Mouse (Mus musculus) mature B cell (primary cell): ENCODE data around the gene Slc50a1.

ENCODE experiments used
- in situ Hi-C: fragments of 300-500 bp; cut with MboI; formaldehyde crosslinking; loops from 2 replicates; pipeline ENCODE4 v1.14.3; 2019

The Slc50a1 gene

GRCm38 (mm10) chr3:89268916-89269315 lies 1.5 kb downstream of the Slc50a1 start:
- in situ Hi-C loops, result no loop called here

DNA sequence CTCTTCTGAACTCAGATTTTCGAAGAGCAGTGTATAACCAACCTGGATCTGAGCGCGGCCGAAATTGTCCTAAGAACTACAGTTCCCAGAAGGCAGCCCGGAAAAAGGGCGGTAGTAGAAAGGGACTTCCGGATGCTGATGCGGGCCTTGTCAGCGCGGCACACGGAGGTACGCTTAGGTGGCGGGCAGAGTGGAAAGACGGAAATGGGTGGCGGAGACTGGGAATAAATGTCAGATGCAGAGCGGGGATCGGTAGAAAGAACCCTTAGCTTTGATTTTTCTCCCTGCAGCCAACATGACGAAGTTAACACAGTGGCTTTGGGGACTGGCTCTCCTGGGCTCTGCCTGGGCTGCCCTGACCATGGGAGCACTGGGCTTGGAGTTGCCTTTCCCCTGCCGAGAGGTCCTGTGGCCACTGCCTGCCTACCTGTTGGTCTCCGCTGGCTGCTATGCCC lies 3.9 kb downstream of the Slc50a1 start:
- in situ Hi-C loops, result no loop called here

- in situ Hi-C loops, result no loop called here
Observed at GRCm38 (mm10) chr3:89262417-89262816, 8.0 kb downstream of the Slc50a1 start.

GRCm38 (mm10) chr3:89260211-89260610 lies 10.2 kb downstream of the Slc50a1 start:
- in situ Hi-C loops, result no loop called here

- in situ Hi-C loops, result no loop called here
Observed at GRCm38 (mm10) chr3:89259076-89259475, 11.3 kb downstream of the Slc50a1 start, which contains the start of gene Dpm3. Dpm3 (plus strand) TSS chr3:89259358.

GRCm38 (mm10) chr3:89256177-89256576 lies 14.2 kb downstream of the Slc50a1 start:
- in situ Hi-C loops, result no loop called here

- in situ Hi-C loops, result no loop called here
Observed at GRCm38 (mm10) chr3:89254994-89255393, 15.4 kb downstream of the Slc50a1 start.

- in situ Hi-C loops, result no loop called here
Observed at GRCm38 (mm10) chr3:89251365-89251895, 18.9 kb downstream of the Slc50a1 start.

- in situ Hi-C loops, result no loop called here
Observed at GRCm38 (mm10) chr3:89250435-89251040, 19.8 kb downstream of the Slc50a1 start.

DNA sequence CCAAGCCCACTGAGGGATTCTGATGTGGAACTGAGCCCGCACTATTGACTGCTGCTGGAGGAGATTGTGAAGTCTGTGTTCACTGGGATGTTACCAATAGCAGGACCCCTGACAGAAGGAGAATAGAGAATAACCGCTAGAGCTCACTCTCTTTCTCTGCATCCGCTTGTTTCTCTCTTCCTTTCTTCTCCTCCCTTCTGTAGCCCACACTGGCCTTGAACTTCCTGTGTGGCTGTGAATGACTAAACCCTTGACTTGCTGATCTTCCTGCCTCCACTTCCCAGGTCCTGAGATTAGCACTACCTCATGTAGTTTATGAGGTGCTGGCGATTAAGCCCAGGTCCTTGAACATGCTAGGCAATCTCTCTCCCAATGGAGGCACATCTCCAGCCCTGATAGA lies 22.9 kb downstream of the Slc50a1 start:
- in situ Hi-C loops, result loop anchor here (5.0 kb wide), 1 partner anchor 50 kb away; no protein-coding TSS in a partner anchor

GRCm38 (mm10) chr3:89246261-89247100 lies 23.9 kb downstream of the Slc50a1 start, which contains the start of gene Trim46:
Trim46 (minus strand) TSS chr3:89246309.
- in situ Hi-C loops, result loop anchor here (5.0 kb wide), 1 partner anchor 51 kb away; no protein-coding TSS in a partner anchor

DNA sequence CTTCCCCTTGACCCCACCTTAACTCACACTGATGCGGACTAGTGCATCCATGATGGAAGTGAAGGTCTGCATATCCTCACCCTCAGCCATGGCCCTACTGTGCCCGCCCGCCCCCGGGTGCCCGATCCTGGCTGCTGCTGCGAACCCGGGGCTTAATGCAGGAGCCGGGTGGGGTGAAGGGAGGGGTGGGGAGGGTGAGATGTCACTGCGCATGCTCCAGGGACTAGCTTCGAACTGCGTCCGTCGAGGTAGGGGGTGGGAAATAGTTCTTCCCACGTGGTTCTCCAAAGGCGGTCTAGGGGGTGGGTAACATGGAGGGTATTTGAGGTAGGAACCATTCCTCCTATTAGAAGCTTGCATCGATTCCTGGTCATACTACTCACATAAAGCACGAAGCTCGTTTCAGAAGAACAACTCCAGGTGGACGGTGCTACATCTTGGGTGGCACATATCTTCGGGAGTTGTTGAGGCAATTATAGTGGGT lies 24.6 kb downstream of the Slc50a1 start, which contains the start of gene Krtcap2:
Gene Krtcap2, plus strand, starts transcription at position 279 of the 484 bp plus-strand sequence.
- in situ Hi-C loops, result loop anchor here (5.0 kb wide), 1 partner anchor 52 kb away; no protein-coding TSS in a partner anchor

DNA sequence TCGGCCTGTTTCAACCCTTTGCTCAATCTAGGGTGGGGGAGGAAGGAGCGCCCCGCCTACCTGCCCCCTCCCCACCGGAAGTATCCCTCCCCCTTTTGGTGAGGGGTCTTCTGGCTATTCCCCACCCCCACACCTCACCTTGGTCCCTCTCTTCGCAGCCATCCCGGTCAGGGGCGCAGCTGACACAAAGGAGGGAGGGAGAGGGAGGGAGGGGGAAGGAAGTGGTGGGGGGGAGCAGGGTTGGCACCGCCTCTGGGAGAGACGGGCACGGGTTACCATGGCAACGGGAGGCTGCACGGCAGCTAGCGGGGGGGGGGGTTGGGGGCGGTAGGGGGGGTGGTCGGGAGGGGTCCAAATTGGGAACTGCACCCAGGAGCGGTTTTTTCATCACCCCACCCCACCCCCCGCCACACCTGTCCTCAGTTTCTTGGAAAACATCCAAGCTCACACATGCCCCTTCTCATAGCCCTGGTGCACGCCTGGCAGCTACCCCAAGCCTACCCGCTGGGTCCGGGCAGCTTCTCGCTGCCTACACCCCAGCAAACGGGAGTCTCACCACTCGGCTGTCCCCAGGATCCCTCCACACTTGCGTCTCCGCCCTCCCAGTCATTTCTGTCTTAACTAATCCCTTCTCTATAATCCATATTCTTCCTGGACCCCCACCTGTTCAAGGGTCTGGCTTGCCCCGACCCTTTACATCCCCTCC lies 25.2 kb downstream of the Slc50a1 start:
- in situ Hi-C loops, result loop anchor here (5.0 kb wide), 1 partner anchor 52 kb away; no protein-coding TSS in a partner anchor

DNA sequence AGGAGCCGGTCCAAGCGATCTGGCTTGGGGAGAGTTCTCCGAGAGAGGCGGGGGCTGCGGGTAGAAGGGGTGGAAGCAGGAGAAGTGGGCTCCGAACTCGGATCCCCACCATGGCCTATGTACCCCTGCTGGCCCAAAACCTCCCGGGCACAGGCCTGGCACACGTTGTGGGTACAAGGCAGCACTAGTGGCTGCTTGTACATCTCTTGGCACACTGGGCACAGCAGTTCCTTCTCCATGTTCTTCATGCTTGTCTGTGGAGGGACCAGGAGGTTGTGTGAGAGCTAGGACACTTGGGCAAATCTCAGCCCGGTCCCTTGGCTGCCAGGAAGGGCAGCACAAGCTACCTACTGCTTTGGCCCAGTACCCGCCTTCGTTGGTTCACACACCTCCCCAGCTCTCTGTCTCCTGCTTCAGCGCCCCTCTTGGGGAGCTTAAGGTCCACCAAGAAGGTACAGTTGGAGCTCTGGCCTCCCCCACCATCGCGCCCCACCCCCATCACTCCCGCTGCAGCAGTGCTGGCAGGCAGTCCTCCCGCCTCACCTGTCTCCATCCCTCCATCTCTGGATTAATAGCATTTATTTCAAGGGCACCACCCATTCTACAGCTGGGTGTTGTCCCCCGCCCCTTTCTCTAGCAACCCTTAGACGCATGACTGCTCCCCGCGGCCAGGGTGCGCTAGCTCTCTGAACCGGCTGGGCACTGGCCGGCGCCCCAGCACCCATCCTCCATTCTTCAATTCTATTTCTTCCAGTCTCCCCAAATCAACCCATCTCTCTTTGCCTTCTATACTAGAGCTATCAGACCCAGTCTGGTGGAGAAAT lies 26.0 kb downstream of the Slc50a1 start:
- in situ Hi-C loops, result no loop called here

DNA sequence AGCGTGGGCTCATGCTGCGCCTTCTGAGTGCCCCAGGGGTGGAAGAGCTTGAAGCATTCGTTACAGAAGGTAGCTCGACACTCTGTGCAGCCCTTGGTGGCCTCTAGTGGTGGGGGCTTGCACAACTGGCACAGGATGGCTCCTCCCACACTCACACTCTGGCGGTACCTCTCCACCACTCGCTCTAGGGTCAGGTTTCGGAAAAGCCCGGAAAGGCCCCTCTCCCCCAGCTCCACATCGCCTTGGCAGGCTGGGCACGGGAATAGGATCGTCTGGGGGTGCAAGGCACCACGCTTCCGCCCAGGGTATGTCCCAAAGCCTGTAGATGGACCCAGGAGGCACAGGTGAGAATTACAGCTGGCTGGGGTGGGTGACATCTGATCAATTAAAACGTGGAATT lies 26.8 kb downstream of the Slc50a1 start:
- in situ Hi-C loops, result no loop called here

DNA sequence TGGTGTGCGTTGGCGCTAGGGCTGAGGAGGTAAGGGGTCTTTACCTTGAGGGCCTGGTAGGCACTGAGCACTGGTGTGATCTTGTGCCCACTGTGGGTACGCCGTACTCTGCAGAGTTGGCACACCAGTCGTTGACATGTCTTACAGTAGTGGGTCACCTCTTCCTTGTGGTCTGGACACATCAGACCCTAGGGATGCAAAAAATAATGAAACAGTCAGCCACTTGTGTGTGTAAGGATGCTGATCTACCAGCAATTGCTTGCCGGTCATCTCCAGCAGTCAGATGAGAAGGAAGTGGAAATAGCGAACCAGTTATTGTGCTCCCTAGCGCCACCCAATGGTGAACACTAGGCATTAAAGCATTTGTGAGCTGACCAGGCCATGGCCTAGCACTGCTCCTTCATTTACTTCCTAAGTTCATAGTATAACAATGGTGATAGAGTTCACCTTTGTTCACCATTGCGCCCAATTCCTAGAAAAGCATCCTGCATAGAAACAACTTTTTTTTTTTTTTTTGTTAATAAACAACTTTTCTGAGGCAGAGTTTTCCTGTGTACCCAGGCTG lies 28.0 kb downstream of the Slc50a1 start:
- in situ Hi-C loops, result no loop called here

GRCm38 (mm10) chr3:89238494-89238893 lies 31.9 kb downstream of the Slc50a1 start:
- in situ Hi-C loops, result no loop called here

DNA sequence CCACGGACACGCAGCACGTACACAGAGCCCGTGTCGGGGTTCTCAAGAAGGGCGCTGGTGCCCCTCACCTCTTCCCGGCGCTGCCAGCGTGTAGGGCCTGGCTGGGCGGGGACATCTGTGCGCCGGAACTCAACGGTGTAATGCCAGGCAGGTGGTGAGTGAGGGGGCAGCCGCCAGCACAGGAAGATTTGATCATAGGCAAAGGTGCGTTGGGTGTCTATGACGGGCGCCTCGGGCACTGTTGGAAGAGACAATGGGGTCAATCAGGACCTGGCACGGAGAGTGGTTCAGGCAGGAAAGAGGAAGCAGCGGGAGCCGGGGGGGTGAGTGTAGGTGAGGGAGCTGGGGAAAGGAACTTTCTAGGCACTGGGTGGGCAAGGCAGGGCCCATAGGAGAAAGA lies 32.7 kb downstream of the Slc50a1 start:
- in situ Hi-C loops, result no loop called here

DNA sequence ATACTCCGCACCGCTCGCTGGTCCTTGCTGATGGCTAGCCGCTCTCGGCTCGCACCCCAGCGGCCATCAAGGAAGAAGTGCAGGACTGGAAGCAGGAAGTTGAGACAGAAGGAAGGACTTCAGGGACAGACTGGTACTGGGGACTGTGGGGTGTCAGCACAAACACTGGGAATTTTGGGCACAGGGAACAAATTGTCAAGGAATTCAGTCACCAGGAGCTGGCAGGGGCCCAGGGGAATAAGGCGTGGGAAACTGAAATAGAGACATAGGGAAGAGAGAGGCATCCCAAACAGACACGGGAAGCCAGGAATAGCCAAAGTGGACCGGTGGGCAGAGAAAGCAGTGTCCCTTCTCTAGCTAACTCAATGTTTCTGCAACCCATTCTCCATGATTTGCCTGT lies 33.9 kb downstream of the Slc50a1 start:
- in situ Hi-C loops, result no loop called here

DNA sequence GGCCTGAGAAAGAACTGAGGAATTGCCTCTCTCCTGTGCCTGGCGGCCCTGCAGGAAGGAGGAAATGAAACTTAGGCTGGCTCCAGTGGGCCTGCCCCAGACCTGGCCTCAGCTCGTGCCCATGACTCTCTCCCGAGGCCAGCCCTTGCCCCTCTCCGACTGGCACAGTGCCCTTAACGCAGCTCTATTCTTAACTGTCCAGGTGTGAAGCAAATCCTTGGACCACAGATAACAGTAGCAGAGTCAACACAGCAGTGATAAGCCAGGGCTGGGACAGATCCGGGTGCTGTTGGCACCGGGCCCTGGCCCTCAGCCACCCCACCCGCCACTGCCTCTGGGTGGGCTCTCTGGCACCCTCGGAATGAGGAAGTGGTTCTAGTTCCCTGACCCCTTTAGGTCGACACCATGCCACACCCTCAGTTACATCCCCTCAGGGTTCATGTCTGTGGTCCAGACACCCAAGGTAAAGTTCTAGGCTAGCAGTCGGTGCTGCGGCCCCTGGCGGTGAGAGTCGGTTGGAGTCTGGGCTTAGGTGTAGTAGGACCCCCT lies 36.7 kb downstream of the Slc50a1 start:
- in situ Hi-C loops, result no loop called here
